Mouse (Mus musculus) Patski (cell line): ENCODE results near the gene Selenof. TPM values are rescaled to one million over a fixed set of nuclear protein-coding genes. Genes with fewer than 3 reads are reported as not detected.

Experiments
- ATAC-seq: fragments of 100-300 bp; one replicate; pipeline ENCODE4 v1.8.0; 2021
- CTCF ChIA-PET: fragments of 350-600 bp; sonication (Branson Sonifier 250); formaldehyde crosslinking; loops from one replicate; lab custom pipeline; 2022; ENCODE audit warnings: inconsistent platforms; lab: Charles Lee
- POLR2A ChIA-PET: fragments of 350-600 bp; sonication (Branson Sonifier 250); formaldehyde crosslinking; loops from one replicate; lab custom pipeline; 2022; ENCODE audit warnings: antibody characterized with exemption, inconsistent platforms; lab: Charles Lee
- DNase-seq: peaks from one replicate; pipeline ENCODE4 v3.0.0-alpha.2; 2011; ENCODE audit warnings: low read depth, low spot score
- H3K27me3 ChIP-seq: fragments of 371-371 bp; one replicate; pipeline ENCODE4 v1.5.1; 2021
- CTCF ChIP-seq: fragments of 100-300 bp; IDR thresholded peaks from one replicate; pipeline ENCODE4 v1.5.1; 2021
- in situ Hi-C: fragments of 300-500 bp; cut with MboI; formaldehyde crosslinking; loops from 3 replicates; pipeline ENCODE4 v1.11.1; 2018; ENCODE audit warnings: low pct_unique_long_range_greater_than_20kb, mixed read lengths
- polyA plus RNA-seq: library from polyadenylated mRNA; unstranded; gene quantifications from one replicate; pipeline ENCODE4 v1.2.3, GENCODE M21; 2021

Gene Selenof
- polyA plus RNA-seq, 1 experiment from 2014 or later: 873 TPM

GRCm38 (mm10) chr3:144558274-144558673 lies 11.8 kb upstream of the Selenof start:
- no peak for DNase-seq
- ChIA-PET POLR2A (no interaction called here), CTCF (interaction anchor here (0.8 kb wide), 1 partner anchor 9 kb away, joined by 3 read pairs; no protein-coding TSS in a partner anchor)
- in situ Hi-C loops: no loop called here
- ATAC-seq: no peak
- TF ChIP-seq CTCF: no peak
- H3K27me3 ChIP-seq: no peaks in the 10 kb centered on the region

GRCm38 (mm10) chr3:144561511-144562250 lies 8.4 kb upstream of the Selenof start:
- DNase-seq (peak; percentile 50), ATAC-seq (peak; percentile 69)
- ChIA-PET CTCF (no interaction called here), POLR2A (no interaction called here)
- in situ Hi-C loops: no loop called here
- no peaks in the 10 kb centered on the region for H3K27me3 ChIP-seq
- no peak for TF ChIP-seq CTCF

GRCm38 (mm10) chr3:144563916-144564315 lies 6.2 kb upstream of the Selenof start:
- CTCF ChIA-PET: interaction anchor here (1.0 to 7.2 kb wide), 5 partner anchors 11 to 38 kb away, joined by 3 to 74 read pairs (median 4); no protein-coding TSS in a partner anchor
- in situ Hi-C loops: no loop called here
- no peak for TF ChIP-seq CTCF

GRCm38 (mm10) chr3:144565212-144565611 lies 4.9 kb upstream of the Selenof start:
- ChIA-PET CTCF (interaction anchor here (0.8 to 7.2 kb wide), 5 partner anchors 11 to 52 kb away, joined by 4 to 74 read pairs (median 5); no protein-coding TSS in a partner anchor), POLR2A (no interaction called here)
- DNase-seq (no peak), ATAC-seq (no peak)
- H3K27me3 ChIP-seq: no peaks in the 10 kb centered on the region
- in situ Hi-C loops: no loop called here
- no peak for TF ChIP-seq CTCF

More at GRCm38 (mm10) chr3:144563916-144564315, 6.2 kb upstream of the Selenof start:
- ATAC-seq: no peak
- DNase-seq: no peak
- POLR2A ChIA-PET: no interaction called here
- no peaks in the 10 kb centered on the region for H3K27me3 ChIP-seq

DNA sequence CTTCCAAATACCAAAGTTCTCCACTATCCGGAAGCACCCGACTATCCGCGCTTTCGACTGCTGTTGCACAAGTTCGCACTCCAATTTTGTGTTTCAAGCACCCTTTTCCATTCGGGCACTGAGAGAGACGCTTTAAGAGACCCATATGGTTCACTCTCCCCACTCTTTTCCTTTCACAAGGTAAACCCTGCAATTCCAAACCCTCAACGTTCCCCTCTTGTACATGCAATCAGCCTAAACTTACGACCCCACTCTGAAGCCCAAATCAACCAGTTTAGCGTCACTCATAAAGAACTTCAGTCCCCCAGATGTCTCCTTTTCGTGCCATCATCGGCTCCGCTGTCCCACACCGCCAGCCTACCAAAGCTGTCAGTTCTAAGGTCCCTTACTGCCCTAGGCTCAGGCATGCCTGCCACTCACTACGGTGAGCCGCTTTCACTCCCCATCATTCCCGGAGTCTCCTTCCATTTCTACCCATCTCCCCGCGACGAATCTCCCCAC lies 1.2 kb upstream of the Selenof start:
- no peak for TF ChIP-seq CTCF
- in situ Hi-C loops: no loop called here
- ChIA-PET CTCF (interaction anchor here (0.9 to 7.2 kb wide), 5 partner anchors 9 to 62 kb away, joined by 3 to 74 read pairs (median 4); no protein-coding TSS in a partner anchor), POLR2A (interaction anchor here (0.7 to 1.8 kb wide), 3 partner anchors 15 to 26 kb away, joined by 4 to 5 read pairs (median 4); no protein-coding TSS in a partner anchor)
- DNase-seq (no peak), ATAC-seq (no peak)
- H3K27me3 ChIP-seq: no peaks in the 10 kb centered on the region

DNA sequence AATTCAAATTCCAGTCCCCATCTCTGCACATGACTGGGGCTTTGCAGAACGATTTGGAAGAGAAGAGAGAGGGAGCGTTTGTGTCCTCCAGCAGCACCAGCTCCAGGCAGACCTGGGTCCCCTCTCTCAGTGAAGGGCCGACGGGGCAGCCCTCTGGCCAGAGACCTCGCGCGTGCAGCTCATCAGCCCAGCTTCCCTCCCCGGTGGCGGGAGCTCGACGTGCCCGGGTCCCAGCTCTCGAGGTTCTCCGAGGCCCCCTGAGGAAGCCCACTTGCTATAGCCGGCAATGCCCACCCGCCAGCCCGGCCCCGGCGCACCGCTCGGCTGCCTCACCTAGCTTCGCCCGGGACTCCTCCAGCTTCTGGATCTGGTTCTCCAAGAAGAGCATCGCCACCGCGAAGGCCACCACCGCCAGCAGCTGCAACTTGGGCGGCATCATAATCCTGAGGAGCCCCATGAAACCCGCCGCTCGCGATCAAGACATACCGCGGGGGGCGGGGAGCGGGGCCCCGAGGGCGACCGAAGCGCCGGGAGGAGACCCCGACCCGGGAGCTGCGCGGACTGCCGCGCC lies 618 bp upstream of the Selenof start:
- TF ChIP-seq CTCF: no peak
- H3K27me3 ChIP-seq: no peaks in the 10 kb centered on the region
- ChIA-PET CTCF (interaction anchor here (0.9 to 7.2 kb wide), 4 partner anchors 16 to 63 kb away, joined by 3 to 74 read pairs (median 7); no protein-coding TSS in a partner anchor), POLR2A (interaction anchor here (1.1 to 1.8 kb wide), 2 partner anchors 15 to 24 kb away, joined by 4 to 5 read pairs; no protein-coding TSS in a partner anchor)
- in situ Hi-C loops: no loop called here
- ATAC-seq: peak; percentile 59
- no peak for DNase-seq

DNA sequence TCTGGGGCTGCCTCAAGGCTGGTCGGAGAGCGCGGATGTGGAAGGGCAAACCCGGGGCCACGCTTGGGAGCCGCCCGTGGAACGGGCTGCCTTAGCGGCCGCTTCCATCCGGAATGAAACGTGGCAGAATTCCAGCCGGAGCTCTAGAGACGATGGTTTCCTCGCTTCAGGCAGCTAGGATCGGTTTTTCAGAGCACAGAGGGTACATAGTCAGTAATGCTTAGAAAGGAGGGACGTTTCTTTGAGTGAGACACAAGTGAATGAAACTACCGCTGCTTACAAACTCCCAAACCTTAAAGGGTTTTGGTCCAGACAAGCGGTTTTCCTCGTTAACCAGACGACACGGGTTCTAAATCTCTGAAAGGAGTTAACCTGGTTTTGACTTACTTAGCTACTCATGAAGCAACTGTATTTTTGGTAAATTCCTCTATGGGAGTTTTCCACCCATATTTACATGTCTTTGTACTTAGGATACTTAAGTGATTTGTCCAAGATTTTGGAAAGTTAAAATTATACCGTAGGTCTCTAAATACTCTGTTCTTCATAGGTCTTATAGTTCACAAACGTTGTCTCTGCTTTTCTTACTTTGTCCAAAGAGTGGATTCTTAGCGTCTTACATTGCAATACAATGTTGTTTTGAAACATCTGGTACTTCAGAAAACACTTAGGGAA lies 848 bp downstream of the Selenof start:
- ATAC-seq: no peak

GRCm38 (mm10) chr3:144574256-144574655 lies 4.2 kb downstream of the Selenof start:
- no peak for TF ChIP-seq CTCF
- ATAC-seq: no peak
- POLR2A ChIA-PET: no interaction called here
- in situ Hi-C loops: loop anchor here (5.0 kb wide), 2 partner anchors 33 to 93 kb away; no protein-coding TSS in a partner anchor
- no peaks in the 10 kb centered on the region for H3K27me3 ChIP-seq
- CTCF ChIA-PET: interaction anchor here (1.0 to 2.6 kb wide), 3 partner anchors 11 to 115 kb away, joined by 3 to 9 read pairs (median 3); no protein-coding TSS in a partner anchor
- no peak for DNase-seq

More for the DNA sequence above, 848 bp downstream of the Selenof start:
- in situ Hi-C loops: loop anchor here (5.0 kb wide), 2 partner anchors 36 to 96 kb away; no protein-coding TSS in a partner anchor
- no peak for TF ChIP-seq CTCF
- no peak for DNase-seq
- no peaks in the 10 kb centered on the region for H3K27me3 ChIP-seq
- ChIA-PET CTCF (interaction anchor here (0.8 to 2.4 kb wide), 6 partner anchors 9 to 64 kb away, joined by 3 to 8 read pairs (median 4); no protein-coding TSS in a partner anchor), POLR2A (interaction anchor here (0.9 to 1.3 kb wide), 2 partner anchors 11 to 14 kb away, joined by 4 read pairs; no protein-coding TSS in a partner anchor)

GRCm38 (mm10) chr3:144577366-144578340 lies 7.5 kb downstream of the Selenof start:
- in situ Hi-C loops: no loop called here

More at GRCm38 (mm10) chr3:144577366-144578340, 7.5 kb downstream of the Selenof start:
- ATAC-seq (peak; percentile 48), DNase-seq (no peak)
- ChIA-PET CTCF (interaction anchor here (0.8 to 3.1 kb wide), 8 partner anchors 9 to 133 kb away, joined by 3 to 13 read pairs (median 4); no protein-coding TSS in a partner anchor), POLR2A (interaction anchor here (0.6 to 1.7 kb wide), 3 partner anchors 9 to 15 kb away, joined by 4 to 6 read pairs (median 4); no protein-coding TSS in a partner anchor)
- no peak for TF ChIP-seq CTCF
- no peaks in the 10 kb centered on the region for H3K27me3 ChIP-seq
